Mouse (Mus musculus): ENCODE measurements around the gene Gria1. TPM values are rescaled to one million over a fixed set of nuclear protein-coding genes. Genes with fewer than 3 reads are reported as not detected.

Gria1 gene
- polyA plus RNA-seq, 1 experiment from 2014 or later: 1.6 TPM

DNA sequence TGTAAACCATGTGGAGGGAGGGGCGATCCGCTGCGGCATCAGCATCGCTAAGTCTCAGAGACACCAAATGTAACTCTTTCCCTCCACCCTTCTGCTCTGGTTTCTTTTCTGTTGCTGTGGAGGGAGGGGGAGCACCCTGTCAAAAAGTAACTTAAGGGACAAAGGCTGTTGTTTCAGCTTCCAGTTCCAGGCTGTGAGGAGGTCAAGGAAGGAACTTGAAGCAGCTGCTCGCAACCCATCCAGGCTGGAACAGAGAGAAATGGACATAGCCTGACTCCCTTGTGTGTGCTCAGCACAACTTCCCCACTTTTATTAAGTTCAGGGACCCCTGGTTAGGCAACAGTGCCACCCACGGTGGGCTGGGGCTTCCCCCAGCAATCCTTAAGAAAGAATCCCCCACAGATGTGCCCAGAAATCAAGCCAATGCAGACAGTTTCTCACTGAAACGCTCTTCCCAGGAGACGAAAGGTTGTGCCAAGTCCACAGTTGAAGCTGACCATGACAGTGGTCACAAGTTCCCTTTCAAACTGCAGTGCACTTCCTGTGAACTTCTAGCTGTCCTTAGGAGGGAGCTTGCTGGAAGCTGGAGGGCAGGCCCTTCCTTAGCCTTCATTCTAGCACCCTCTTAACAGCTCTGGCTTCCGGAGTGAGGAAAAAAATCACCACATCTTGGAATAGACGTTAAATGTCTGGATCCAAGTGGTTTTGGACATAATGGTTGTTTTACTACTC, 190.2 kb downstream of the Gria1 start:
- no peak for ATAC-seq
- H3K27ac ChIP-seq: no peak overlapping the region

DNA sequence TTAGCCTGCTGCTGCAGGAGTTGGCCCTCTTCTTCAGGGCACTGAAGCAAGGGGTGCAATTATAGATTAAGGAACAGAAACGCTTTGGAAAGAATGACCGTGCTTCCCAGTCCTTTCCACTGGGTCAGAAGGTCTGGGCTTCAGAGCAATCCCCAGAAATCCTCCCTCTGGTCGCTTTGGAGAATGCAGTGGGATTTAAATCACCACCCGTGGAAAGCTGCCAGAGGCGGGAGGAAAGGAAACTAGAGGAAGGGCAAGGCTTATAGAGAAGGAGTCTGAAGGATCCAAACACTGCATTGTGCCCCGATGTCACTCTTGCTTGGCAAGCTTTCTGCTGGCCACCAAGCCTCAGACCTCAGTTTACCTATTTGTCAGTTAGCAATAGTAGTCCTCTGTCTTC, 193.2 kb downstream of the Gria1 start:
- H3K27me3 ChIP-seq (replicated peaks): no peaks in the 10 kb centered on the region
- H3K36me3 ChIP-seq: no peaks in the 10 kb centered on the region
- no peak overlapping the region for H3K9ac ChIP-seq
- whole genome bisulfite sequencing: 52% methylated on average over 6 of the region's 6 CpGs
- no peak overlapping the region for H3K27ac ChIP-seq
- no peak overlapping the region for H3K4me2 ChIP-seq (replicated peaks)
- no peak overlapping the region for H3K4me3 ChIP-seq (replicated peaks)
- H3K4me1 ChIP-seq (replicated peaks): peaks cover 4% of the 10 kb centered on the region; the same call in 1 of the 2 replicates
- no peak for ATAC-seq
- no peaks in the 10 kb centered on the region for H3K9me3 ChIP-seq

More for the DNA sequence above, 190.2 kb downstream of the Gria1 start:
- H3K4me3 ChIP-seq (replicated peaks): no peak overlapping the region
- no peaks in the 10 kb centered on the region for H3K9me3 ChIP-seq
- peaks cover 4% of the 10 kb centered on the region; the same call in 1 of the 2 replicates for H3K4me1 ChIP-seq (replicated peaks)
- H3K36me3 ChIP-seq: no peaks in the 10 kb centered on the region
- H3K9ac ChIP-seq: no peak overlapping the region
- no peaks in the 10 kb centered on the region for H3K27me3 ChIP-seq (replicated peaks)
- WGBS: 52% methylated on average over 10 of the region's 10 CpGs
- H3K4me2 ChIP-seq (replicated peaks): 0 out of 2 replicates have a peak overlapping the region, but pooled peaks have one; percentile 5

GRCm38 (mm10) chr11:57207260-57207659, 196.1 kb downstream of the Gria1 start:
- H3K27me3 ChIP-seq (replicated peaks): no peaks in the 10 kb centered on the region
- no peak for ATAC-seq
- no peaks in the 10 kb centered on the region for H3K36me3 ChIP-seq
- no peak overlapping the region for H3K9ac ChIP-seq
- no peaks in the 10 kb centered on the region for H3K9me3 ChIP-seq
- H3K27ac ChIP-seq: no peak overlapping the region
- H3K4me1 ChIP-seq (replicated peaks): no peaks in the 10 kb centered on the region
- H3K4me2 ChIP-seq (replicated peaks): no peak overlapping the region
- H3K4me3 ChIP-seq (replicated peaks): no peak overlapping the region

DNA sequence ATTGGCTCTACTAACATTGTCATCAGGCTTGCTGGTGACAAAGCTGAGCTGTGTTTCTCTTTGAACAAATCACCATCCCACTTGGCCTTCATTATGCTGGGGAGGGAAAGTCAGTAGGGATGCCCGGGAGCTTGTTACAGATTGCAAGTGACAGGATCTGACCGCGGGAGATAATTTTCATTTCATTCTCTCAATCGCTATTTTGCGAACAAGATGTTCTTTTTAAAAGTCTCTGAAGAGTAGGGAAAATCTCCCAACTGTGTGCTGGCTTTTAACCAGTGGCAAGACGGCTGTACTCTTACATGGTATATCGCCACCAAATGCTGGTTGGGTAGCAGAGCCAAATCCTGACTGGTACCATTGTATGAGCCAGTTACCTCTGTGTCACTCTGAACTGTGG, 202.9 kb downstream of the Gria1 start:
- H3K4me1 ChIP-seq (replicated peaks): no peaks in the 10 kb centered on the region
- 94% methylated on average over 7 of the region's 7 CpGs for WGBS
- no peaks in the 10 kb centered on the region for H3K9me3 ChIP-seq
- H3K9ac ChIP-seq: no peak overlapping the region
- no peak for ATAC-seq
- H3K27ac ChIP-seq: no peak overlapping the region
- no peaks in the 10 kb centered on the region for H3K27me3 ChIP-seq (replicated peaks)
- H3K4me2 ChIP-seq (replicated peaks): no peak overlapping the region
- no peak overlapping the region for H3K4me3 ChIP-seq (replicated peaks)
- H3K36me3 ChIP-seq: no peaks in the 10 kb centered on the region

DNA sequence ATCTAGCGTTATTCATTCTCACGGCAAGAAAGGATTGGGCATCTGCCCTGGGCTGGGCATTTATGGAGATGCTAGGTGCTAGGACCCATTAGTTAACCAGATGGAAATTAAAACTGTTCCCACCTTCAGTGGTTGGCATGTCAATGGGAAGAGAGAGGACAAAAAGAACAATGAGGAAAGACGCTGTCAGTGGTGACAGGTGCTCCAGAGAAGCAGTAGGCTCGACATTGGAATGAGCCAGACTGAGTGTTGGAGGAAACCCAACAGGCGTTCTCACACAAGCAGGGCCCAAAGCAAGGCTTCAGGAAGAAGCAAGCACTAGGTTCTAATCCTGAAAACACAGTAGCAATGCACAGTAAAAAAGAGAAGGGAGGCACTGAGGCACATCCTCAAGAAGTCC, 203.4 kb downstream of the Gria1 start:
- ATAC-seq: no peak
- H3K4me3 ChIP-seq (replicated peaks): no peak overlapping the region
- no peak overlapping the region for H3K4me2 ChIP-seq (replicated peaks)
- 84% methylated on average over 5 of the region's 5 CpGs for WGBS
- no peaks in the 10 kb centered on the region for H3K9me3 ChIP-seq
- no peaks in the 10 kb centered on the region for H3K36me3 ChIP-seq
- H3K27me3 ChIP-seq (replicated peaks): no peaks in the 10 kb centered on the region
- H3K27ac ChIP-seq: no peak overlapping the region
- no peaks in the 10 kb centered on the region for H3K4me1 ChIP-seq (replicated peaks)
- H3K9ac ChIP-seq: no peak overlapping the region

DNA sequence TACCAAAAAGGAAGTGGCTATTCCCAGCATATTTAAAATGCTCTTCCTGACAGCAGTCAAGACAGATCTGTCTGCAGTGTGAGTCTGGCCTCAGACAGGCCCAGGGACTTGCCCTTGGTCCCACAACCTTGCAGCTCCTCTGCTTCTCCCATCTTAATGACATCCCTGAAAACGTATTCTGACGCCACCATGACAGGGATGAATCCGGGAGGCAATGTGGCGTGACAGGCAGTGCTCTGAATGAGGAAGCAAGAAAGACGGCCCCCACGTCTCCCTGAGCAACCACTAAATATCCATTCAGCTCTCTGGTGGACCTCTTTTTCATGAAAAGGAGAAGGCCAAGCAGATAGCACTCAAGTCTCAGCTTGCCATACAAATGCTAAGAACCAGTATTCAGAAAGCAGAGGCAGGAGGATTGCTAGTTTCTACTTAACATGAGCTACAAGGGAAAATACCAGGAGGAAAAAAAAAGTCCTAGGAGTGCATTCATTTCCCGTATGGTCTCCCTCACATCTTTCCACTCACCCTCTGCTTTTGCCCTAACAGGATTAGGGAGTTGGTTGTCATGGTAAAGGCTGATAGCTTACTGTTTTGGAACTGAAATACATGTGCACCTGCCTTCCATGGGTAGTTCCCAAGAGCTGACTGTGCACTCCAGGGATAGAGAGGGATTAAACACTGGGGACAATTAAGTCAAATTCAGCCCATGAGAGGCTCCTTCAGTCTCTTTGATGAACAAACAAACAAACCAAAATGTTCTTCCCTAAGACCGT, 211.8 kb downstream of the Gria1 start:
- H3K36me3 ChIP-seq: no peaks in the 10 kb centered on the region
- no peaks in the 10 kb centered on the region for H3K27me3 ChIP-seq (replicated peaks)
- WGBS: 74% methylated on average over 8 of the region's 8 CpGs
- no peak overlapping the region for H3K27ac ChIP-seq
- H3K9me3 ChIP-seq: no peaks in the 10 kb centered on the region
- no peak overlapping the region for H3K4me3 ChIP-seq (replicated peaks)
- H3K4me2 ChIP-seq (replicated peaks): no peak overlapping the region
- no peak for ATAC-seq
- H3K4me1 ChIP-seq (replicated peaks): no peaks in the 10 kb centered on the region
- H3K9ac ChIP-seq: no peak overlapping the region

- no peak for ATAC-seq
- Histone ChIP-seq H3K27me3 (replicated peaks) (no peaks in the 10 kb centered on the region), H3K4me3 (replicated peaks) (no peak overlapping the region), H3K4me1 (replicated peaks) (no peaks in the 10 kb centered on the region), H3K27ac (no peak overlapping the region), H3K36me3 (no peaks in the 10 kb centered on the region), H3K9ac (no peak overlapping the region), H3K9me3 (no peaks in the 10 kb centered on the region), H3K4me2 (replicated peaks) (no peak overlapping the region)
- 91% methylated on average over 2 of the region's 2 CpGs for WGBS
Measured at GRCm38 (mm10) chr11:57235446-57235845, 224.3 kb downstream of the Gria1 start.

GRCm38 (mm10) chr11:57236431-57236830, 225.2 kb downstream of the Gria1 start:
- ATAC-seq: no peak

GRCm38 (mm10) chr11:57239758-57240157, 228.6 kb downstream of the Gria1 start:
- H3K27ac ChIP-seq: no peak overlapping the region
- 11% methylated on average over 3 of the region's 3 CpGs for WGBS
- H3K4me2 ChIP-seq (replicated peaks): no peak overlapping the region
- no peak overlapping the region for H3K9ac ChIP-seq
- no peak overlapping the region for H3K4me3 ChIP-seq (replicated peaks)
- H3K36me3 ChIP-seq: no peaks in the 10 kb centered on the region
- H3K4me1 ChIP-seq (replicated peaks): no peaks in the 10 kb centered on the region
- H3K27me3 ChIP-seq (replicated peaks): no peaks in the 10 kb centered on the region
- H3K9me3 ChIP-seq: no peaks in the 10 kb centered on the region
- ATAC-seq: no peak

More at GRCm38 (mm10) chr11:57236431-57236830, 225.2 kb downstream of the Gria1 start:
- Histone ChIP-seq H3K27me3 (replicated peaks) (no peaks in the 10 kb centered on the region), H3K4me3 (replicated peaks) (no peak overlapping the region), H3K4me1 (replicated peaks) (no peaks in the 10 kb centered on the region), H3K9ac (no peak overlapping the region), H3K36me3 (no peaks in the 10 kb centered on the region), H3K9me3 (no peaks in the 10 kb centered on the region), H3K27ac (no peak overlapping the region), H3K4me2 (replicated peaks) (no peak overlapping the region)
- 79% methylated on average over 1 of the region's 1 CpGs for whole genome bisulfite sequencing

DNA sequence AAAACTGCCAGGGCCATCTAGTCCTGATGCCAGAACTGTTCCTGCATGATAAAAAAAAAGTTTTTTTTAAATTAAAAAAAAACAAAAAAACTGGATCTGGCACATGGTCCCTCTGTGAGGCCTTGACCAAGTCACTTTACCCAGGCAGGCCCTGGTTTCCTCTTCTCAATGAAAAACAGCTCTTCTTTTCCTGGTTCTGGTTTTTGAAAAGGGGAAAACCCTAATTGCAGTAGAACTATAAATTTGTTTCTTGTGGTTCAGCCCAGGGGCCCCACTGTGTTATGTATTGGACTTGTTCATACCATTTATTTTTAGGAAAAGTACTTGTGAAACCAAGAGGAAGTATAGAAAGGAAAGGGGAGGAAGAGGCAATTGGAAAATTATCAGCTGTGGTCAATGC, 232.6 kb downstream of the Gria1 start:
- Histone ChIP-seq H3K9me3 (no peaks in the 10 kb centered on the region), H3K4me2 (replicated peaks) (no peak overlapping the region)

DNA sequence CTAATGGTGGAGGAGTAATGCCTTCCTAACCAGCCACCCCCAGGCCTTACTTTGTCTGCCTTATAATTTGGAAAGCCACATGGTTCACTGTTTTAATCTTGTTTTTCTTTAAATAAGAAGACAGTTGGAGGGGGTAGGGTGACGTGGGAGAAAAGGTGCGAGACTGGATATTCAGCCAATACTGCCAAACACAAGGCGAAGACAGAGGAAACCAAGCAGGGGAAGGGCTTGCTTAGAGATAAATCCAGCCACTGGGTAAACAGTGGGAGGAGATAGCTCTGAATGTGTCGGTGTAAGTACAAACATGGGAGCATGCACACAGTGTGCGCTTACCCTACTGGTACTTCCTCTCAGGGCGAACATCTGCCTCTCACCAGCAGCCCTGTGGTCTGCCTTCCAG, 233.4 kb downstream of the Gria1 start:
- H3K4me3 ChIP-seq (replicated peaks): no peak overlapping the region
- no peaks in the 10 kb centered on the region for H3K9me3 ChIP-seq
- H3K27ac ChIP-seq: no peak overlapping the region
- no peak overlapping the region for H3K9ac ChIP-seq
- H3K36me3 ChIP-seq: no peaks in the 10 kb centered on the region
- WGBS: 48% methylated on average over 6 of the region's 6 CpGs
- H3K4me1 ChIP-seq (replicated peaks): no peaks in the 10 kb centered on the region
- no peak overlapping the region for H3K4me2 ChIP-seq (replicated peaks)
- H3K27me3 ChIP-seq (replicated peaks): no peaks in the 10 kb centered on the region
- ATAC-seq: no peak

More for the DNA sequence above, 232.6 kb downstream of the Gria1 start:
- Histone ChIP-seq H3K27me3 (replicated peaks) (no peaks in the 10 kb centered on the region), H3K4me3 (replicated peaks) (no peak overlapping the region), H3K36me3 (no peaks in the 10 kb centered on the region), H3K9ac (no peak overlapping the region), H3K27ac (no peak overlapping the region), H3K4me1 (replicated peaks) (no peaks in the 10 kb centered on the region)
- no peak for ATAC-seq

GRCm38 (mm10) chr11:57248870-57249269, 237.7 kb downstream of the Gria1 start:
- Histone ChIP-seq H3K4me3 (replicated peaks) (no peak overlapping the region), H3K27me3 (replicated peaks) (no peaks in the 10 kb centered on the region), H3K4me1 (replicated peaks) (no peaks in the 10 kb centered on the region), H3K9ac (no peak overlapping the region), H3K9me3 (no peaks in the 10 kb centered on the region), H3K4me2 (replicated peaks) (no peak overlapping the region), H3K27ac (no peak overlapping the region), H3K36me3 (no peaks in the 10 kb centered on the region)
- no peak for ATAC-seq
- 82% methylated on average over 4 of the region's 4 CpGs for WGBS

DNA sequence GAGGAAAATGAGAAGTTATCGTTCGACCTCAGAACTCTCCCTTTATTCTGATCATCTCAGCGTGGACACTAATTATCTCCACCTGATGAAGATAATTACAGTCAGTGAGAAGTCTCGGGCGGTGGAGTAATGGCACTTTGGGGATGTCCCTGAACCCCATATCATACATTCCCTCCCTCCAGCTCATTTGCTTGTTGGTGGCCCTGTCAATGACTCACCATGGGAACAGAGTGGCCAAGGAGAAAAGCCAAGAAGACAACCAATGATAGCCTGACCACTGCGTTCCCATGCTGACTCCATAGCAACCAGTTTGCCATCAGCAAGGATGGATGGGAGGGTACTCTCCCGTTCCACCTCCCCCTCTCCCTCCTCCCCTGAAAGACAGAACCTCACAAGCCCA, 238.9 kb downstream of the Gria1 start:
- H3K27me3 ChIP-seq (replicated peaks): no peaks in the 10 kb centered on the region
- no peaks in the 10 kb centered on the region for H3K36me3 ChIP-seq
- WGBS: 89% methylated on average over 7 of the region's 7 CpGs
- ATAC-seq: no peak
- no peak overlapping the region for H3K9ac ChIP-seq
- no peaks in the 10 kb centered on the region for H3K9me3 ChIP-seq
- no peak overlapping the region for H3K27ac ChIP-seq
- H3K4me2 ChIP-seq (replicated peaks): no peak overlapping the region
- H3K4me1 ChIP-seq (replicated peaks): no peaks in the 10 kb centered on the region
- H3K4me3 ChIP-seq (replicated peaks): no peak overlapping the region

Data from intestine, embryonic 15.5 days (tissue).